Mouse (Mus musculus): Measurements from ENCODE around the gene Rbm17. TPM values are rescaled to one million over a fixed set of nuclear protein-coding genes. Genes with fewer than 3 reads are reported as not detected.

Gene Rbm17
- total and polyA plus RNA-seq, 3 experiments, result 223 to 318 TPM; not detected in 1

- no peaks in the 10 kb centered on the region for H3K36me3 ChIP-seq (ENCODE audit: control insufficient read depth in 1 of 2, insufficient read depth in 2 of 2, low read length in 2 of 2)
- no peak overlapping the region for H3K27ac ChIP-seq (ENCODE audit: control insufficient read depth, low read depth, low read length)
- no peaks in the 10 kb centered on the region for H3K79me2 ChIP-seq (ENCODE audit: control insufficient read depth, insufficient read depth, low read length, poor library complexity)
- H3K4me3 ChIP-seq (ENCODE audit: control insufficient read depth in 1 of 2, insufficient read depth in 1 of 2, low read depth in 2 of 2, low read length in 2 of 2), result no peak overlapping the region
- no peaks in the 10 kb centered on the region for H3K9me3 ChIP-seq (replicated peaks; ENCODE audit: insufficient read depth, low read length)
- no peak overlapping the region for H3K9ac ChIP-seq (ENCODE audit: control insufficient read depth, low read depth, low read length, poor library complexity, severe bottlenecking)
- DNase-seq (ENCODE audit: low read depth, low spot score), result no peak
- no peak for TF ChIP-seq KAT2A (conservative IDR thresholded peaks at IDR 0.05; ENCODE audit: low read depth, low read length)
- TF ChIP-seq TCF12 (IDR thresholded peaks at IDR 0.05; ENCODE audit: low read depth, low read length), result no peak
- no peak for TF ChIP-seq TBP (IDR thresholded peaks at IDR 0.05; ENCODE audit: low read depth, low read length)
- TF ChIP-seq JUND (IDR thresholded peaks at IDR 0.05; ENCODE audit: low read depth, low read length), result no peak
- TF ChIP-seq MYB (IDR thresholded peaks at IDR 0.05; ENCODE audit: low read depth, low read length), result no peak
- no peak for TF ChIP-seq NRF1 (IDR thresholded peaks at IDR 0.05; ENCODE audit: insufficient read depth, low read depth, low read length, poor library complexity, severe bottlenecking)
- TF ChIP-seq TAL1 (IDR thresholded peaks at IDR 0.05; ENCODE audit: low read length), result no peak
- TF ChIP-seq CHD2 (IDR thresholded peaks at IDR 0.05; ENCODE audit: low read length), result no peak
- TF ChIP-seq E2F4 (IDR thresholded peaks at IDR 0.05; ENCODE audit: borderline replicate concordance, low read depth, low read length), result no peak
- H3K4me1 ChIP-seq (ENCODE audit: control insufficient read depth in 1 of 2, insufficient read depth in 2 of 2, low read length in 2 of 2), result 0 out of 4 replicates have a peak, but pooled peaks cover 0 to 3% of the 10 kb centered on the region in 2 experiments
- H3K27me3 ChIP-seq (ENCODE audit: control insufficient read depth in 1 of 2, insufficient read depth in 2 of 2, low read length in 2 of 2), result no peaks in the 10 kb centered on the region
Measured at GRCm38 (mm10) chr2:11635035-11635434, 31.1 kb upstream of the Rbm17 start.

- Histone ChIP-seq H3K27me3 (ENCODE audit: control insufficient read depth in 1 of 2, insufficient read depth in 2 of 2, low read length in 2 of 2) (peaks cover 3 to 5% of the 10 kb centered on the region in 2 experiments; a peak in 3 of 4 replicates), H3K36me3 (ENCODE audit: control insufficient read depth in 1 of 2, insufficient read depth in 2 of 2, low read length in 2 of 2) (no peaks in the 10 kb centered on the region), H3K9me3 (replicated peaks; ENCODE audit: insufficient read depth, low read length) (no peaks in the 10 kb centered on the region), H3K9ac (ENCODE audit: control insufficient read depth, low read depth, low read length, poor library complexity, severe bottlenecking) (no peak within 1 kb of the TSS), H3K4me3 (ENCODE audit: control insufficient read depth in 1 of 2, insufficient read depth in 1 of 2, low read depth in 2 of 2, low read length in 2 of 2) (no peak within 1 kb of the TSS), H3K27ac (ENCODE audit: control insufficient read depth, low read depth, low read length) (no peak within 1 kb of the TSS), H3K4me1 (ENCODE audit: control insufficient read depth in 1 of 2, insufficient read depth in 2 of 2, low read length in 2 of 2) (no peaks in the 10 kb centered on the region), H3K79me2 (ENCODE audit: control insufficient read depth, insufficient read depth, low read length, poor library complexity) (no peaks in the 10 kb centered on the region)
- DNase-seq (ENCODE audit: low read depth, low spot score), result no peak
- TF ChIP-seq NELFE (IDR thresholded peaks at IDR 0.05; ENCODE audit: low read depth, low read length), result no peak
- TF ChIP-seq POLR2AphosphoS2 (IDR thresholded peaks at IDR 0.05; ENCODE audit: low read length), result no peak
- TF ChIP-seq POLR2AphosphoS5 (IDR thresholded peaks at IDR 0.05; ENCODE audit: borderline replicate concordance, low read depth, low read length), result no peak
- no peak for TF ChIP-seq MAX (IDR thresholded peaks at IDR 0.05; ENCODE audit: low read length)
- no peak for TF ChIP-seq E2F4 (IDR thresholded peaks at IDR 0.05; ENCODE audit: borderline replicate concordance, low read depth, low read length)
- no peak for TF ChIP-seq CHD1 (IDR thresholded peaks at IDR 0.05; ENCODE audit: low read depth, low read length)
- TF ChIP-seq SIN3A (IDR thresholded peaks at IDR 0.05; ENCODE audit: low read length), result no peak
- TF ChIP-seq ZNF384 (IDR thresholded peaks at IDR 0.05; ENCODE audit: low read depth, low read length), result no peak
- no peak for TF ChIP-seq UBTF (IDR thresholded peaks at IDR 0.05; ENCODE audit: borderline replicate concordance, insufficient read depth, low read depth, low read length)
- TF ChIP-seq MAZ (IDR thresholded peaks at IDR 0.05; ENCODE audit: low read depth, low read length), result no peak
- TF ChIP-seq MAFK (IDR thresholded peaks at IDR 0.05; ENCODE audit: borderline replicate concordance, low read depth, low read length), result no peak
- no peak for TF ChIP-seq GABPA (IDR thresholded peaks at IDR 0.05; ENCODE audit: low read depth, low read length)
- TF ChIP-seq RAD21 (IDR thresholded peaks at IDR 0.05; ENCODE audit: low read depth, low read length), result no peak
- no peak for TF ChIP-seq ELF1 (IDR thresholded peaks at IDR 0.05; ENCODE audit: low read depth, low read length)
- TF ChIP-seq USF1 (IDR thresholded peaks at IDR 0.05; ENCODE audit: low read depth, low read length), result no peak
- no peak for TF ChIP-seq RCOR1 (IDR thresholded peaks at IDR 0.05; ENCODE audit: low read depth, low read length)
Measured at GRCm38 (mm10) chr2:11625890-11626289, 21.9 kb upstream of the Rbm17 start, which contains the start of gene Gm17490. Gene Gm17490 (minus strand): TSS chr2:11626264.

Measured in MEL (cell line).